Mouse (Mus musculus) T-helper 17 cell (primary cell): ENCODE results near the gene Ly6g6d.
"Not testable (repeated sequence)": the region's sequence is repeated elsewhere in the genome, so short reads cannot be mapped to it uniquely, and the experiment has no call there.

Experiments
- in situ Hi-C, 2 experiments: fragments of 300-600 bp; cut with MboI, MseI; formaldehyde crosslinking; loops; 1 replicate in 1 of 2; 2 replicates in 1 of 2; pipeline ENCODE4 v1.15.1; 2025; ENCODE audit warnings: high pct_unique_total_duplicates in 2 of 2

Ly6g6d gene

DNA sequence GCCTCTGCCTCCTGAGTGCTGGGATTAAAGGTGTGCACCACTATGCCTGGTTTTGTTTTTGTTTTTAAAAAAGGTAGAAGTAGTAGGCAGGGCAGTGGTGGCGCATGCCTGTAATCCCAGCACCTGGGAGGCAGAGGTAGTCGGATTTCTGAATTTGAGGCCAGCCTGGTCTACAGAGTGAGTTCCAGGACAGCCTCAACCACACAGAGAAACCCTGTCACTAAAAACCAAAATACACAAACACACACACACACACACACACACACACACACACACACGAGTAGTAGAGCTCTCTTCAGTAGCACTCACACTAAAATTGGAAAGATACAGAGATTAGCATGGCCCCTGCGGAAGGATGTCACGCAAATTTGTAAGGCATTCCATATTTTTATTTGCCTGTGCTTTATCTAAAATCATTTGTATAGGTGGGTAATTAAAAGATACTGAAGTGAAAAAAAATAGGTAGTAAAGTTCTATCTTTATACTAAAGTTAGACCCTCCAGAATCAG, 28.9 kb downstream of the Ly6g6d start:
- in situ Hi-C loops = no loop called here

DNA sequence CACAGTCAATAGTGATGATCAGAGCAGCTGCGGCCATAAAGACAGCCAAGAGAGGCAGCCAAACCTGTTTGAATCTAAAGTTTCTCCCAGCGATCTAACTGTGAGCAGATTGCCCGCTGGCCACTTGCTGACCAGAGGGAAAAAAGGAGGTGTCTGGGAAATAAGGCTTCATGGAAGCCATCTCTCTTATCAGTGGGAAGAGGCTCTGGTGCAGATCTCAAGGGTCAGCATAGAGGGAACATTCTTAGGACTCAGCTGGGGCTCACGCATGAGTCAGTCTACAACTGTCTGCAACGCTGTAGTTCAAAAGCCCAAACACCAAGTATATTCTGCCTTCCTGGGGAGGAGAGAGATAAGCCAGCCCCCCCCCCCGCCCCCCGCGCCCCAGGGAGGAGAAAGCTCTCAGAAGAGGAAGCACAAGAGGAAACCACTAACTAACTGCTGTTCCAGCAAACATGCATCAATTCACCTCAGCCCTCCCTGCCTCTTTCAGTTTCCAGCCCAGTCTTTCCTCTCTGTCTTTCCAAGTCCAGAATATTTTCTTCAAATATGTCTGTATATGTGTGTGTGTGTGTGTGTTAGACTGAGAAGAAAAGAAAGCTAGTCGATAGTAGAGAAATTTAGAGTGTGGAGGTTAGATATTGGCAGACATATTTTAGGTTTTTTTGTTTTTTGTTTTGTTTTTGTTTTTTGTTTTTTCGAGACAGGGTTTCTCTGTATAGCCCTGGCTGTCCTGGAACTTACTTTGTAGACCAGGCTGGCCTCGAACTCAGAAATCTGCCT, 29.5 kb downstream of the Ly6g6d start:
- in situ Hi-C loops = no loop called here

DNA sequence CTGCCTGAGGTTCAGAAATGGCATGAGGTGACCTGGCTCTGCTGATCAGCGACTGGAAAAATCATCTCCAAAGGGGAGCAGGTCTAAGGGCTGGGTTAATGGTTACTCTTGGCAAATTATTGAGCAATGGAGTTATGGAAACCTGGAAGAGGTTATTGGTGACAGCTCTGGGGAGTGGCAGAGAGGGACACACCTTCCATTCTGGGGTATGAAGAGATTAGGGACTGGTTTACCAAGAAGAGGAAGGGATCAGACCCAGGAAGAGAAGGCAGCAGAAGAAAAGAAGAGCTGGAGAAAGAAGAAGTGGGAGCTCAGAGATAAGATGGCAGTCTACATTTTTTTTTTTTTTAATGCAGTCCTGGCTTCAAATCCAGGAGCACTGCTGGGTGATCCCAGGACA, 30.2 kb downstream of the Ly6g6d start:
- in situ Hi-C loops = no loop called here

DNA sequence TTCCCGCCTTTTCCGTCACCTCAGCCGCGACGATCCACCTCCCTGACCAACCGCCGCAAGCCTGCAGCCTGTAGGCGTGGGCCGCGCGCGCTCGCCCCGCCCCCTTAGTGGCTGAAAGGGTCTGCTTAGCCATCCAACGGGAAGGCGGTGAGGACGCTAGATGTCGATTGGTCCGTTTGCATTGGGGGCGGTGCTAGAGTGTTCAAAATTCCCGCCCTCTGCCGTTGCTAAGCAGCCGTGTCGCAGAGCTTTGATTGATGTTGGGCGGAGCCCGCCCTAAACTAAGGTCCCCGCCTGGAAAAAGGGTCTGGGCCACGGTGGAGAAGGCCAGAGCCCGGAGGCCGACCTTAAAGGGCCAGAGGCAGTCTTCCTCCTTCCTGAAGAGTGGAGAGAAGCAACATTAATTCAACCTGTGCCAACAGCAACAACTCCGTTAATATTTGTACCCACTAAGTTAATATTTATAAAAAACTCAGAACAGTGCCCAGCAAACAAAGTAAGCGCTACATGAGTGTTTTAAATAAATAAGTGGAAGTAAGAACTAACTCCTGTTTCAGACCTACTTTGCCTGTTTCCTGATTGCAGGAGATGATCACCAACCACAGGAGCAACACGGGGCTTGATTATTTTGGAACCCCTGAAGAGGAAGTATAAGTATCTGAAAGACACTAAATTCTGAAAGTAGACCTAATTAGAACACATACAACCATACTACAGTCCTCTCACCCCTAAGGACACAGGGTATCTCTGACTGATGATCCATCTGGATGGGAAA, 31.0 kb downstream of the Ly6g6d start, which contains the start of gene Msh5:
Gene Msh5 (minus strand): TSS at position 65 of the 775 bp plus-strand sequence.
- in situ Hi-C loops = no loop called here

- in situ Hi-C loops = no loop called here
Observed at GRCm38 (mm10) chr17:35045807-35046680, 31.8 kb downstream of the Ly6g6d start.

DNA sequence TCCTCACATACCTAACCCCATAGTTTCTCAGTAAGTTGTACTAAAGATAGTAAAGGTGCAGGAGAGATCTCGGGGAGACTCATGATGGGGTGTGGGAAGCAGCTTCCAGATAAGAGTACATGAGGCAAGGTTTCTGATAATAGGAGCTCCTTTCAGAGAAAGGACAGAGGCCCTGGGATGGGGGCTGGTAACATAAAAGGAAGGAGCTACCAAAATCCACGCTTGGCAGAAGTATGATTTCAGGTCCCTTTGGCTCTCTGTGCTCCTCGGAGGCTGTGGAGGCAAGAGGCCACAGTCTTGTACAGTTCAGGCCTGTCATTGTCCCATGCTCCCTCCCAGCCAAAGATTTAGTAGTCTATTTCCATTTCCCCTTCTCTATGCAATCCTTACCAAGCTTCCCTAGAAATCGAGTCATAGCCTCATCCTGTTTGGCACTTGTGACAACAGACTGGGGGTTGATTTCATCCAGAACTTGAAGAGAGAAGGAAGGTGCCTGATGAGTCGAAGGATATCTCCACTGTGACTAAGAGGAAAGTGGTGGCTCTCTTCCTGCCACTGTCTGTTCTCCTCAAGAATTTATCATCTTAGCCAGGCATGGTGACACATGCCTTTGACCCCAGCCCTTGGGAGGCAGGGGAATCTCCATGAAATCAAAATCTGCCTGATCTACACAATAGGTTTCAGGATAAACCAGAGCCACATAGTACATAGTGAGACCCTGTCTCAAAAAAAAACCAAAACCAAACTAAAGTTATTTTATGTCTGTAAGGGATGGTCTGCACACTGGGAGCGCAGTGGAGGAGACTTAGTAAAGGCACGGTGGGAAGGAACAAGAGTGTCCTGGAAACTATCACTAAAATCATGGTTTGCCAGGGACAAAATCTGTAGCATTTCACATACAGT, 32.7 kb downstream of the Ly6g6d start:
- in situ Hi-C loops = no loop called here

- in situ Hi-C loops = no loop called here
Observed at GRCm38 (mm10) chr17:35043794-35044193, 34.1 kb downstream of the Ly6g6d start.

DNA sequence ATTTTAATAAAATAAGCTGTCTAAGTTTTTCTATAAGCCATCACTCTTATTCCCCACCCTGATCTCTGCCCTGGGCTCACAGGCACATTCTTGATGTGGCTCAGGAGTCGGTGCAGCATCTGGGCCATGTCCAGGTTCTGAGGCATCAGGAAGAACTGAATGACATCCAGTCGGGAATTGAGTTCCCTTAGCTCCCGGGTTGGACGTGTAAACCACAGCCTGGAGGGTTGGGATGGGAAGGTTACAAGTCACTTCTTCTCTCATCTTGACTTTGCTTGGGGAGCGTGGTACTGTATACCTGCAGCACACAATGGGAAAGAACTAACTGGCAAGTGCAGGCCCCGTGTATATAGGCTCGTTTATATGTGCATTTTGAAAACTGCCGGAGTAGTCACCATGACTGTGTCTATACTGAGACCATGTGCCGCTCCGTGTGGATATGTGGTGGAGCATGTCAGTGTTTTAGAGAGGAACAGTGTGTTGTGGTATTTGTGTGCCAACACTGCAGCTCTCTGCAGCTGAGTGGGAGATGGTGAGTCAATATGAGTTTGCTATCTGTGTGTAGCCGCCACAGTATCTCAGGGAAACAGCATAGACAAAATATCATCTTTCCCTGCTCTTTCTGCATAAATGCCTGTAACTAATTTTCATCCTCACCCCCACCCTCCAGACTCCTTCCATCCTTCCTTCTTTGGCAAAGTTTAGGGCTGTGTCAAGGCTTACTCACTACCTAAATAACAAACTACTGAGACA, 38.6 kb downstream of the Ly6g6d start:
- in situ Hi-C loops = no loop called here

- in situ Hi-C loops = no loop called here
Observed at GRCm38 (mm10) chr17:35034896-35035295, 43.0 kb downstream of the Ly6g6d start.

DNA sequence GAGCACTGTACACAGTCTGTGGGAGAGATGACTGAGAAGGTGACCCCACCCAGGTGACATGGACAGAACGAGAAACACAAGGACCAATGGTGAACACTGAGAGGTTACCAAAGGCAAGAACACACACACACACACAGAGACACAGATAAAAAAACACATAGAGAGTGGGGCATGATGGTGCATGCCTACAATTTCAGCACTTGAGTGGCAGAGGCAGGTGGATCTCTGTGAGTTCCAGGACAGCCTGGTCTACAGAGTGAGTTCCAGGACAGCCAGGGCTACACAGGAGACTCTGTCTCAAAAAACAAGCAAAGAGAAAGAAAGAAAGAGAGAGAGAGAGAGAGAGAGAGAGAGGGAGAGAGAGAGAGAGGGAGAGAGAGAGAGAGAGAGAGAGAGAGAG, 44.2 kb downstream of the Ly6g6d start:
- in situ Hi-C loops = not testable (repeated sequence)

DNA sequence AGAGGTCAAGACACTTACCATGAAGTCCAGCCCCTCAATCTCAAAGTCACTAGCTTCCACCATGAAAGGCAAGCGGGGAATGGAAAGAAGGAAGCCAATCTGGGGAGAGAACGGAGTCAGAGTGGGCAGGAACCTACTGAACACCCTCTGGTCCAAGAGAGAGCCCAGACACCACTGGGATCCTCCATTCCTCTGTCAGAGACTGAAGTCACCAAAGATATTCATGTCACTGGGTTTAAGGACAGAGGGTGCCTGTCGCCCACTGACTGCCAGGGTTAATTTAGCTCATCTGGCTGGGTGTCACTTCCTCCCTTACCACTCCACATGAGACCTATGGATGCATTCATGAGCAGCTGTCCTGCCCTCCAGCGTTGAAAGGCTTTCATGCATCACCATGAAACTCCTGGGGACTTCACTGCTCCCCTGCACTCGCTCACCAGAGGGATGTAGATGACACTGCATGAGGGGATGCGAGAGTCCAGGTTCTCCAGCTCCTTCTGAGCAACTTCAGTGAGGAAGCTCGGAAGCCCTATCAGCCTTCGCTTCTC, 45.5 kb downstream of the Ly6g6d start:
- in situ Hi-C loops = no loop called here

DNA sequence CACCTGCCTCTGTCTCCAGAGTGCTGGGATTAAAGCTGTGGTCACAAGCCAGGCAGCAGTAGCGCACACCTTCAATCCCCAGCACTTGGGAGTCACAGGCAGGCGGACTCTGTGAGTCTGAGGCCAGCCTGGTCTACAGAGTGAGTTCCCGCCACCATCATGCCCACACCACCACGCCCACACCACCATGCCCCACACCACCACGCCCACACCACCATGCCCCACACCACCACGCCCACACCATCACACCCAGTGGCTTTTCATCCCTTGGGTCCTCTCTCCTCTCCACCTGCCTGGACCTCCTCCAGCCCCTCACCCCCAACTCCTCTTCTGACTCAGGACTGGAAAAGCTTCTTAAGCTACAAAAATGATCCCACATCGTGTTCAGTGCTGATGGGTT, 46.0 kb downstream of the Ly6g6d start:
- in situ Hi-C loops = no loop called here

- in situ Hi-C loops = no loop called here
Observed at GRCm38 (mm10) chr17:35031272-35031671, 46.6 kb downstream of the Ly6g6d start.

GRCm38 (mm10) chr17:35029691-35030532, 48.0 kb downstream of the Ly6g6d start:
- in situ Hi-C loops = no loop called here

DNA sequence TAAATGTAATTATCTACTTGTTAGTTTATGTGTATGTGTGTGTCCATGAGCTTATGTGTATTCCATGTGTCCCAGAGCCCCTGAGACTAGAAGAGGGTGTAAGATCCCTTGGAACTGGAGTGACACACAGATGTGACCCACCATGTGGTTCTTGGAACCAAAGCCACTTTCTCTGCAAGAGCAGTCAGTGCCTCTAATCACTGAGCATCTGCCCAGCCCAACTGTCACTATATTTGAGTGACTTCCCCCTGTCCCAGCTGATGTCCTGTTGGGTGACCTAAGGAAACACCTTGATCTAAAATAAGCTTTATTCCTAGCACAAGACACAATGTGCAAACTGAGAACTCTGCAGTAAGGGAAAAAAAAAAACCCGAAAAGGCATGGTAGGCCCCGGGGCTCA, 49.5 kb downstream of the Ly6g6d start:
- in situ Hi-C loops = no loop called here

DNA sequence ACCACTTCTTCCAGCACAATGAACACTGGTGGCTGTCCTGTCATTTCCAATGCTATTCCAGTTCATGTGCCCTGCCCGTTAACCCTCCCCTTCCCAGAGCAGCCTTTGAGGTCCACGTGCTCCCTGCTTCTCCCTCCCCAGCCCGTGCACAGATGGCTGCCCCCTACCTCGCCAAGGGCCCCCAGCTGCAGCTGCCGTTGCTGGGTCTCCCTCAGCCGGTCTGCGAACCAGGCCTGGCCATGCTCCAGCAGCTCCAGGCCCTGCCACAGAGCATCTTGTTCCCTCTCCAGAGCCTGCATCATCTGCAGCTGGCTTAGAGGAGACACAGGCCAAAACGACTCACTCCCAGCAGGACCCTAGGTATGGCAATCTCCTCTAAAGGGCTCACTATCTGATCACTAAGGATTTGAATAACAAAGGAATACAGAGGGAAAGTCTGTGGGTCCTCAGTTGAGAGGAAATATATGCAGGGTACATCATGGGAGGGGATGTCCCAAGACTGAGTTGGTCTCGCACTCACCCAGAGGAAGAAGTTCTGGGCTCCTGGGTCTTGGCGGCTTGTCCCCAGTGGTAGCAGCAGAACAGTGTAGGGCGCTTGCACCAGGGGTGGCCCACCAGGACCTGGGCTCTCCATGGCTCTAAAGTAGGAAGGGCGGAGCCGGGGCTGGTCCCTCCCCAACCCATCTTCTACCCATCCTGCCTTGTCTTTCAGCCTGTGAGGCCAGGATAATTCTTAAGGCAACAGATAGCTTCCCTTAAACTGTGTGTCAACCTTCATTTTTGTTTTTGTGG, 50.4 kb downstream of the Ly6g6d start, which contains the start of gene Sapcd1:
Gene Sapcd1 (minus strand): TSS at position 740 of the 792 bp plus-strand sequence.
- in situ Hi-C loops = no loop called here

DNA sequence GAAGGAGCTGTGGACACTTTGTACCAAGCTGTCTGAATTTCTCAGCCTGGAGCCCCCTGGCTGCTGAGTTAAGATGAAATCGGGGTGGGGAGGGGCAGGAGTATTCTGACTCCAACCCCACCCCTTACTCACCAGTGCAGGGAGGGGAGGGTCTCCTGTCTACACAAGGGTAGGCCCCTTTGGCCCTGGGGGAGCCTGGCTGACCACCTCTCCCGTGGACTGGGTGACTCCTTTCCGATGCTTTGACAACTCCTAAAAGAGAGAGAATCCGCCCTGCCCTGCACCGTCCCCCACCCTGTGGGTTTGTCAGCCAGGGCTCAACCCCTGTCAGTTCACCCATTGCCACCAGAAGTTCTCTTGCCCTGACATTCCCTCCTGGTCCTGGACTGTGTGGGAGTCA, 51.7 kb downstream of the Ly6g6d start:
- in situ Hi-C loops = no loop called here
